Comparison of ENCODE assay signal across 1 mouse cellular context in the genomic region with DNA sequence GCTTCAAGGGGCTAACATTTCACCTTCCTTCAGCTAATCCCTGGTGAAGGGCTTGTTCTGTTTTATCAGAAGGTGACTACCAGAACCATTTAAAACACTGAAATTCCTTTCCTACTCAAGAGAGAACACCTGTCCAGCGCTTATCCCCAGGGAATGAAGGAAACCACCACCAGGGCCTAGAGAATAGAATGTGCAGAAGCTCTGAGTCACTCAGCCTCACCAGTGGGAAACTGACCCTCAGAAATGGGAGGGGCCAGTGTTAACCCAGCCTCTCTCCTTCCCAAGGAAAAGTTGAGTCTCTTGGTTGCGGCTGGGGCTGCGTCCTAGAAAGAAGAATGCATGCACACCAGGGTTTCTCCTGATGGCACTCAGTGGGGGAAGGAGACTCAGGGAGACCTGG.
TF ChIP-seq lines count a peak whose summit lies in the region.

No protein-coding gene starts in this region.

TF ChIP-seq in CH12.LX, 34 proteins besides CTCF, POLR2A, EP300 and RAD21:
- TF ChIP-seq IRF4 (IDR thresholded peaks at IDR 0.05; ENCODE audit: low read depth, low read length) (no peak), MAZ (IDR thresholded peaks at IDR 0.05; ENCODE audit: low read depth, low read length) (no peak), MXI1 (IDR thresholded peaks at IDR 0.05; ENCODE audit: low read depth, low read length) (no peak), PAX5 (IDR thresholded peaks at IDR 0.05; ENCODE audit: low read length) (no peak), SIN3A (IDR thresholded peaks at IDR 0.05; ENCODE audit: low read length) (no peak), MYC (IDR thresholded peaks at IDR 0.05; ENCODE audit: low read depth, low read length) (no peak), CHD1 (IDR thresholded peaks at IDR 0.05; ENCODE audit: low read depth, low read length) (no peak), ELF1 (IDR thresholded peaks at IDR 0.05; ENCODE audit: low read depth, low read length) (no peak), KAT2A (IDR thresholded peaks at IDR 0.05; ENCODE audit: insufficient replicate concordance, low read length) (no peak), MEF2A (IDR thresholded peaks at IDR 0.05; ENCODE audit: borderline replicate concordance, low read depth, low read length) (no peak), JUN (IDR thresholded peaks at IDR 0.05; ENCODE audit: insufficient read depth, low read depth, low read length) (no peak), CHD2 (IDR thresholded peaks at IDR 0.05; ENCODE audit: low read length) (no peak), ZMIZ1 (IDR thresholded peaks at IDR 0.05; ENCODE audit: low read depth, low read length) (no peak), JUND (conservative IDR thresholded peaks at IDR 0.05; ENCODE audit: low read depth, low read length) (no peak), USF2 (conservative IDR thresholded peaks at IDR 0.05; ENCODE audit: low read depth, low read length) (no peak)
